ENCODE assay signal across 35 mouse cellular contexts in the genomic region with DNA sequence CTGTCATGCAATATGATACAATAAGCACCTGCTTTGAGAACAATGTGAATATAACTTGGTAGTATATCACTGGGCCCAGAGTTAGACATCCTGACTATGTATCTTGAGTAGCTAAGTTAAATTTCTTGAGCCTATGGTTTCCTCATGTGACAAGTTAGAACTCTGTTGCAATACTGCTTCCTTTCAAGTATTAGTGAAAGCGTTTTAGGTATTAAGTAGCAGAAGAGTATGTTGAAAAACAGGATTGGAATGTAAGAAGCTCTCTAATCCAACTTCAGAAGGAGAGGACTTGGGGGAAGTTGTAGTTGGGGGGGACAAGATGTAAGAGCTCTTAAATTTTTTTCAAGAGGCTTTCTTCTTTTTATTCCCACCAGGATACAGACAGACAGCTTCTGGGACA.
"Had no signal": no experiment of that assay in that cellular context is flagged by ENCODE, and none has a peak within 500 bp of the region (broad histone marks: within the 10 kb centered on the region; RNA-seq: fewer than 3 reads in every experiment).

No protein-coding gene starts in this region.

- H3K27me3 ChIP-seq: heart, embryonic 12.5 days; heart, embryonic 13.5 days; heart, embryonic 15.5 days; hindbrain, embryonic 12.5 days; hindbrain, embryonic 13.5 days; hindbrain, embryonic 15.5 days; intestine, embryonic 15.5 days; kidney, embryonic 15.5 days had no signal

- H3K4me1 ChIP-seq: heart, embryonic 10.5 days; heart, embryonic 12.5 days; heart, embryonic 15.5 days; hindbrain, embryonic 10.5 days; hindbrain, embryonic 12.5 days; hindbrain, embryonic 13.5 days; hindbrain, embryonic 15.5 days; intestine, embryonic 15.5 days; kidney, embryonic 15.5 days had no signal

- DNase-seq: heart, postnatal 10 days; heart, postnatal 14 days; heart, postnatal 36 days; heart, postnatal 4 days; kidney, adult 11 months; kidney, adult 18-20 months; kidney, adult 2 months; kidney, adult 8-10 months; kidney, adult 9 months; kidney, postnatal 10 days; kidney, postnatal 14 days; kidney, postnatal 25 days; kidney, postnatal 36 days; kidney, postnatal 4 days; layer of hippocampus, adult 9-11 months; layer of hippocampus, postnatal 36 days had no signal

- ATAC-seq: hindbrain, embryonic 16.5 days; hindbrain, postnatal 0 days; inflammation-experienced regulatory T-cells, adult 6 months; intestine, embryonic 15.5 days; intestine, embryonic 16.5 days; intestine, postnatal 0 days had no signal

- H3K9me3 ChIP-seq: heart, embryonic 10.5 days; heart, embryonic 12.5 days; heart, embryonic 13.5 days; heart, embryonic 15.5 days; hindbrain, embryonic 10.5 days; hindbrain, embryonic 12.5 days; hindbrain, embryonic 13.5 days; hindbrain, embryonic 15.5 days; intestine, embryonic 15.5 days; kidney, embryonic 15.5 days had no signal

- H3K9ac ChIP-seq: heart, embryonic 12.5 days; heart, embryonic 13.5 days; heart, embryonic 15.5 days; hindbrain, embryonic 12.5 days; hindbrain, embryonic 13.5 days; hindbrain, embryonic 14.5 days; hindbrain, embryonic 15.5 days; intestine, embryonic 15.5 days; kidney, embryonic 15.5 days had no signal

- H3K4me2 ChIP-seq: heart, embryonic 11.5 days; heart, embryonic 12.5 days; heart, embryonic 13.5 days; heart, embryonic 15.5 days; hindbrain, embryonic 12.5 days; hindbrain, embryonic 13.5 days; hindbrain, embryonic 14.5 days; hindbrain, embryonic 15.5 days; intestine, embryonic 15.5 days; kidney, embryonic 15.5 days had no signal

- H3K4me3 ChIP-seq: heart, embryonic 10.5 days; heart, embryonic 12.5 days; heart, embryonic 13.5 days; heart, embryonic 15.5 days; hindbrain, embryonic 10.5 days; hindbrain, embryonic 12.5 days; hindbrain, embryonic 13.5 days; hindbrain, embryonic 15.5 days; intestine, embryonic 15.5 days; kidney, embryonic 15.5 days; layer of hippocampus, adult 2 months had no signal

- H3K36me3 ChIP-seq: heart, embryonic 10.5 days; heart, embryonic 12.5 days; heart, embryonic 13.5 days; heart, embryonic 15.5 days; hindbrain, embryonic 10.5 days; hindbrain, embryonic 12.5 days; hindbrain, embryonic 13.5 days; hindbrain, embryonic 15.5 days; intestine, embryonic 15.5 days; kidney, embryonic 15.5 days had no signal

- H3K27ac ChIP-seq: heart, embryonic 10.5 days; heart, embryonic 13.5 days; heart, embryonic 15.5 days; hindbrain, embryonic 10.5 days; hindbrain, embryonic 12.5 days; hindbrain, embryonic 13.5 days; hindbrain, embryonic 14.5 days; hindbrain, embryonic 15.5 days; hindbrain, postnatal 0 days; intestine, embryonic 15.5 days; kidney, embryonic 15.5 days; kidney, postnatal 0 days; layer of hippocampus, adult 2 months had no signal
